Mouse (Mus musculus): ENCODE data around the gene R3hdm1. TPM values are rescaled to one million over a fixed set of nuclear protein-coding genes. Genes with fewer than 3 reads are reported as not detected.
A peak's percentile ranks its signal among the peaks of the same experiment; 100 is the strongest.

Gene R3hdm1
- total RNA-seq, 2 experiments from 2014 or later, result 505 to 574 TPM

- no peak for DNase-seq (ENCODE audit: extremely low spot score in 1 of 2, low spot score in 2 of 2)
Observed at GRCm38 (mm10) chr1:128141039-128141438, 37.9 kb downstream of the R3hdm1 start.

DNA sequence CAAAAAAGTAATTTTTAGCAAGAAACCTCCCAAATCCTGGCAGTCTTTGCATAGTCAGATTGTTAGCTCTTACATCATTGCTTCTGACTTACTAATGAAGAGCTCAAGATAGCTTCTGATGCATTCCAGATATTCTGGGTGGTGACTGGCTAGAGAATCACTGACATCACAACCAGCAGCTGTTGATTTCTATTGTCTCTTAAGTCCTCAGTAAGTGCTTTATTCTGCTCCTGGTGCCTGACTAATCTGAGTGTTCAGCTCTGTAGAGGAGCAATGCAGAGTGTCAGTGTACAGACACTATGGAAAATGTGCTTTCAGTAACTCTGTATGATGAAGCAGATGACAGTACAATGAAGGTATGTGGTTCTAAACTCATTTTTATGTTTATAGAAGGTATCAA, 38.6 kb downstream of the R3hdm1 start:
- Histone ChIP-seq H3K27ac (peak overlapping the region; percentile 84), H3K4me3 (peak overlapping the region; percentile 50)
- TF ChIP-seq CTCF (IDR thresholded peaks at IDR 0.05), result no peak
- DNase-seq (ENCODE audit: extremely low spot score in 1 of 2, low spot score in 2 of 2), result peak in 1 of 2 experiments; percentile 28
- intact Hi-C loops (cut with DNase I), result loop anchor here (2.0 to 5.0 kb wide), 4 partner anchors 63 to 313 kb away; no protein-coding TSS in a partner anchor

More at GRCm38 (mm10) chr1:128141039-128141438, 37.9 kb downstream of the R3hdm1 start:
- intact Hi-C loops (cut with DNase I), result loop anchor here (2.0 to 5.0 kb wide), 4 partner anchors 62 to 312 kb away; no protein-coding TSS in a partner anchor
- TF ChIP-seq CTCF (IDR thresholded peaks at IDR 0.05), result peak; percentile 66
- no peak overlapping the region; the same call in 1 of the 2 replicates for H3K4me3 ChIP-seq
- peak overlapping the region; percentile 84 for H3K27ac ChIP-seq

DNA sequence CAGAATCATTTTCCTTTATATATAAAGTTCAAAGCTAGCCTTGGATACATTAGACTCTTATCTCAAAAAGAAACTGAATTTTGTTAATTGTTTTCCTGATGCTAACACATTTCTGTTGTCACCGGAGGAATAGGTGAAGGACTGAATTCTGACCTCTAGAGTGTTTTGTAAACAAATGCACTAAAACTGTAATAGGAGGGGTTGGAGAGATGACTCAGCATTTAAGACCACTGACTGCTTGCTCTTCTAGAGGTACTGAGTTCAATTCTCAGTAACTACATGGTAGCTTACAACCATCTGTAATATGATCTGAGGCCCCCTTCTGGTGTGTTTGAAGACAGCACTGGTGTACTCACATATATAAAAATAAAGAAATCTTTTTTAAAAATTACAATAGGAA, 63.9 kb downstream of the R3hdm1 start:
- peak; percentile 14 for TF ChIP-seq CTCF (IDR thresholded peaks at IDR 0.05)

DNA sequence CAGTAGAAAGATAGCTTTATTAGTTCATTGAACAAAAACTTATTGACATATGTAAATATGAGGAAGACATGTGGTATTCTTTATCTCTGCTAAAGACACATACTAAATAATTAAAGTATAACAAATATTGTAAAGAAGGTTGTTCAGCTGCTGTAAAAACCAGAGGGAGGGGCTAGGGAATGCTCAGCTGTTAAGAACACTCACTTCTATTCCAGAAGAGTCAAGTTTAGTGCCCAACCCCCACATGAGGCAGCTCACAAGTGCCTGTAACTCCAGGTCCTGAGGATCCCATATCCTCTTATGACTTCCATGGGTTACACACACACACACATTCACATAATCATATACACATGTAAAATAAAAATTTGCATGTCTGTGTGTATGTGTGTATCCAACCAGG, 67.0 kb downstream of the R3hdm1 start:
- DNase-seq (ENCODE audit: extremely low spot score in 1 of 2, low spot score in 2 of 2), result no peak
- no peak overlapping the region for H3K4me3 ChIP-seq
- intact Hi-C loops (cut with DNase I), result no loop called here
- no peak for TF ChIP-seq CTCF (IDR thresholded peaks at IDR 0.05)
- no peak overlapping the region for H3K27ac ChIP-seq

More for the DNA sequence above, 63.9 kb downstream of the R3hdm1 start:
- H3K4me3 ChIP-seq, result no peak overlapping the region
- DNase-seq (ENCODE audit: extremely low spot score in 1 of 2, low spot score in 2 of 2), result no peak
- intact Hi-C loops (cut with DNase I), result no loop called here
- H3K27ac ChIP-seq, result no peak overlapping the region

GRCm38 (mm10) chr1:128191426-128191825, 88.3 kb downstream of the R3hdm1 start:
- intact Hi-C loops (cut with DNase I), result no loop called here
- TF ChIP-seq CTCF (IDR thresholded peaks at IDR 0.05), result no peak
- no peak overlapping the region for H3K4me3 ChIP-seq
- no peak for DNase-seq (ENCODE audit: extremely low spot score in 1 of 2, low spot score in 2 of 2)
- H3K27ac ChIP-seq, result no peak overlapping the region

- DNase-seq (ENCODE audit: extremely low spot score in 1 of 2, low spot score in 2 of 2), result no peak
- TF ChIP-seq CTCF (IDR thresholded peaks at IDR 0.05), result no peak
- Histone ChIP-seq H3K4me3 (no peak overlapping the region), H3K27ac (no peak overlapping the region)
- intact Hi-C loops (cut with DNase I), result no loop called here
Observed at GRCm38 (mm10) chr1:128192369-128192768, 89.3 kb downstream of the R3hdm1 start.

GRCm38 (mm10) chr1:128194011-128194410, 90.9 kb downstream of the R3hdm1 start:
- intact Hi-C loops (cut with DNase I), result no loop called here
- no peak for TF ChIP-seq CTCF (IDR thresholded peaks at IDR 0.05)
- Histone ChIP-seq H3K27ac (no peak overlapping the region), H3K4me3 (no peak overlapping the region)
- no peak for DNase-seq (ENCODE audit: extremely low spot score in 1 of 2, low spot score in 2 of 2)

DNA sequence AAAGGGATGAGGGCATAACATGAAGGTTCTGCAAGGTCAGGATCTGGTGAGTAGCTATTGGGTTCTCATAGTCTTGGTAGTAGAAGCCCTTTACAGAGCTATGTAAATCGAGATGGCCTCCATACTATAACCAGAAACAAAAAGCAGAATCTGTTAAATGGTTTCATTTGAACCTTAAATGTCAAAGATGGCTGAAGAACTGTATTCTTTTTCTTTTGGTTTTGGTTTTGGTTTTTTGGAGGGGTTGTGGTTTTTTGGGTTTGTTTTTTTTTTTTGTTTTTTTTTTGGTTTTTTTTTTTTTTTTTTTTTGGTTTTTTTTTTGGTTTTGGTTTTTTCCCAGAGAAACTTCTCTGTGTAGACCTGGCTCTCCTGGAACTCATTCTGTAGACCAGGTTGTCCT, 94.3 kb downstream of the R3hdm1 start:
- Histone ChIP-seq H3K27ac (no peak overlapping the region), H3K4me3 (no peak overlapping the region)
- TF ChIP-seq CTCF (IDR thresholded peaks at IDR 0.05), result no peak
- DNase-seq (ENCODE audit: extremely low spot score in 1 of 2, low spot score in 2 of 2), result no peak
- intact Hi-C loops (cut with DNase I), result no loop called here

- Histone ChIP-seq H3K4me3 (no peak overlapping the region), H3K27ac (no peak overlapping the region)
- TF ChIP-seq CTCF (IDR thresholded peaks at IDR 0.05), result no peak
- intact Hi-C loops (cut with DNase I), result no loop called here
- no peak for DNase-seq (ENCODE audit: extremely low spot score in 1 of 2, low spot score in 2 of 2)
Observed at GRCm38 (mm10) chr1:128213261-128213660, 110.2 kb downstream of the R3hdm1 start.

GRCm38 (mm10) chr1:128221886-128222285, 118.8 kb downstream of the R3hdm1 start:
- no peak for TF ChIP-seq CTCF (IDR thresholded peaks at IDR 0.05)
- H3K27ac ChIP-seq, result no peak overlapping the region
- intact Hi-C loops (cut with DNase I), result loop anchor here (5.0 kb wide), 1 partner anchor 395 kb away; no protein-coding TSS in a partner anchor

GRCm38 (mm10) chr1:128223304-128223703, 120.2 kb downstream of the R3hdm1 start:
- TF ChIP-seq CTCF (IDR thresholded peaks at IDR 0.05), result peak; percentile 54
- no peak overlapping the region for H3K27ac ChIP-seq
- H3K4me3 ChIP-seq, result no peak overlapping the region
- intact Hi-C loops (cut with DNase I), result loop anchor here (5.0 kb wide), 1 partner anchor 396 kb away; no protein-coding TSS in a partner anchor
- no peak for DNase-seq (ENCODE audit: extremely low spot score in 1 of 2, low spot score in 2 of 2)

More at GRCm38 (mm10) chr1:128221886-128222285, 118.8 kb downstream of the R3hdm1 start:
- DNase-seq (ENCODE audit: extremely low spot score in 1 of 2, low spot score in 2 of 2), result no peak
- no peak overlapping the region for H3K4me3 ChIP-seq

DNA sequence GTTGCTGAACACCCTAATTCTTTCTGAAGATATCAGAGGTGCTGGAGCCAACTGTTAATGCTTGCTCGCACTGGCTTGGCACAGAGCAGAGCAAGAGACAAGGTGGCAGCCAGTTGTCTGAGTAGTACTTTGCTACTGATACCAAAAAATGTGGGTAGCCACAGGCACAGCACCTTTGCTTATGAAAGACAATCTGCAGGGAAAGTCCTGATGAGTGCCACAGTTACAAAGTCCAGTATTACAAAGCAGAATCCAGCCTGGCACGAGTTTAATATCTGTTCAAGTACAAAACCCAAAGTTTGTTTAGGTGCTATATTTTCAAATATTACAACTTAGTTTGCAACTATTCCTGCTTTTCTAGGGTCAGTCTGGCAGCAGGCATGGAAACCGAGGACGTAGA, 132.1 kb downstream of the R3hdm1 start:
- Histone ChIP-seq H3K27ac (no peak overlapping the region), H3K4me3 (no peak overlapping the region)
- intact Hi-C loops (cut with DNase I), result no loop called here
- TF ChIP-seq CTCF (IDR thresholded peaks at IDR 0.05), result no peak
- no peak for DNase-seq (ENCODE audit: extremely low spot score in 1 of 2, low spot score in 2 of 2)

DNA sequence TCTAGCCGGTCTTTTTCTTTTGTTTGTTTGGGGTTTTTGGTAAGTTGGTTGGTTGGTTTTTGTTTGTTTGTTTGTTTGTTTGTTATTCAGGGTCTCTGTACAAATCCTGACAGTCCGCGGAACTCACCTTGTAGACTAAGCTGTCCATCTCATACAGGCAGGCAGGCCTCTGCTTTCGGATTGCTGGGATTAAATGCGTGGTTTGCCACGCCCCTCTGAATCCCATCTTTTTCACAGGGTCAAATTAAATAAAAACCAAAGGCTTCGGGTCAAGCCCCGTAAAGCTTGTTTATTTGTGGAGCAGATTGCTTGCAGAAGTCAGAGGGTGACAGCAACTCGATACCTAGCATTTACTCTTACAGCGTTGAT, 140.5 kb downstream of the R3hdm1 start, which contains the start of gene Ubxn4:
Gene Ubxn4 (plus strand): TSS at position 338 of the 369 bp plus-strand sequence.
- no peak for DNase-seq (ENCODE audit: extremely low spot score in 1 of 2, low spot score in 2 of 2)
- peak within 1 kb of the TSS; percentile 98 for H3K4me3 ChIP-seq
- H3K27ac ChIP-seq, result peak within 1 kb of the TSS; percentile 94
- intact Hi-C loops (cut with DNase I), result no loop called here
- TF ChIP-seq CTCF (IDR thresholded peaks at IDR 0.05), result no peak
